Mouse (Mus musculus) embryonic facial prominence, embryonic 14.5 days (tissue): ENCODE measurements around the gene Hyal6. TPM values are rescaled to one million over a fixed set of nuclear protein-coding genes. Genes with fewer than 3 reads are reported as not detected.

ENCODE experiments used
- ATAC-seq: fragments of 200-750 bp; cut with Nextera tagmentation; 2 replicates; pipeline ENCODE4 v1.8.0; 2017; ENCODE audit warnings: low read depth, moderate number of reproducible peaks, moderate TSS enrichment
- DNase-seq: peaks from one replicate; pipeline ENCODE4 v3.0.0-alpha.2; 2015; ENCODE audit warnings: low spot score
- H3K27ac ChIP-seq: fragments of 300-500 bp; sonication (generic); replicated peaks from 2 replicates; pipeline ENCODE4 v1.5.1; 2014; ENCODE audit warnings: low read depth, mild to moderate bottlenecking, low read length, moderate library complexity
- H3K27me3 ChIP-seq: fragments of 300-500 bp; sonication (generic); replicated peaks from 2 replicates; pipeline ENCODE4 v1.6.1; 2014; ENCODE audit warnings: low read length; ENCODE audit not compliant: control insufficient read depth, insufficient read depth
- H3K36me3 ChIP-seq: fragments of 300-500 bp; sonication (generic); 2 replicates; pipeline ENCODE4 v1.6.1; 2014; ENCODE audit warnings: low read length, mixed read lengths; ENCODE audit not compliant: control insufficient read depth, insufficient read depth
- H3K4me1 ChIP-seq: fragments of 300-500 bp; sonication (generic); 2 replicates; pipeline ENCODE4 v1.6.1; 2014; ENCODE audit warnings: antibody characterized with exemption, low read length; ENCODE audit not compliant: control insufficient read depth, insufficient read depth
- H3K4me2 ChIP-seq: fragments of 300-500 bp; sonication (generic); 2 replicates; pipeline ENCODE4 v1.6.1; 2014; ENCODE audit warnings: low read depth, mild to moderate bottlenecking, low read length, moderate library complexity, mixed read lengths
- H3K4me3 ChIP-seq: fragments of 300-500 bp; sonication (generic); 2 replicates; pipeline ENCODE4 v1.5.1; 2014; ENCODE audit warnings: low read depth, mild to moderate bottlenecking, low read length
- H3K9ac ChIP-seq: fragments of 300-500 bp; sonication (generic); 2 replicates; pipeline ENCODE4 v1.6.1; 2014; ENCODE audit warnings: low read depth, mild to moderate bottlenecking, low read length, moderate library complexity, mixed read lengths
- H3K9me3 ChIP-seq: fragments of 300-500 bp; sonication (generic); 2 replicates; pipeline ENCODE4 v1.6.1; 2016; ENCODE audit warnings: low read length; ENCODE audit not compliant: control insufficient read depth
- WGBS: fragments of 180-500 bp; shearing (Covaris S2); extraction: QIAGEN DNeasy Blood & Tissue Kit; methylation state at CpG from one replicate; pipeline ENCODE4 v1.1.7; 2014; 5-methylcytosine and 5-hydroxymethylcytosine counted together
- polyA plus RNA-seq: library from polyadenylated mRNA; unstranded; fragments of >200 nt; fragmentation: Nextera tagmentation; extraction: Ambion mirVana; gene quantifications from 2 replicates; pipeline ENCODE4 v1.2.1, GENCODE M21; 2014

The Hyal6 gene
- not detected in 2 replicates for polyA plus RNA-seq

- no peak within 1 kb of the TSS for H3K4me2 ChIP-seq
- ATAC-seq (no peak), DNase-seq (no peak)
- no peak within 1 kb of the TSS for H3K4me3 ChIP-seq
- H3K36me3 ChIP-seq: no peaks in the 10 kb centered on the region
- WGBS: 86% methylated on average over 3 of the region's 3 CpGs
- H3K4me1 ChIP-seq: no peaks in the 10 kb centered on the region
- no peak within 1 kb of the TSS for H3K27ac ChIP-seq
- no peak within 1 kb of the TSS for H3K9ac ChIP-seq
- no peaks in the 10 kb centered on the region for H3K9me3 ChIP-seq
- no peaks in the 10 kb centered on the region for H3K27me3 ChIP-seq
Measured at GRCm38 (mm10) chr6:24732945-24733344, at the start of gene Hyal6. TSS of gene Hyal6 (plus strand) at chr6:24733245.

- DNase-seq (no peak), ATAC-seq (no peak)
- no peaks in the 10 kb centered on the region for H3K27me3 ChIP-seq
- H3K36me3 ChIP-seq: no peaks in the 10 kb centered on the region
- H3K4me1 ChIP-seq: no peaks in the 10 kb centered on the region
- H3K9me3 ChIP-seq: no peaks in the 10 kb centered on the region
- H3K4me3 ChIP-seq: no peak overlapping the region
- no peak overlapping the region for H3K9ac ChIP-seq
- WGBS: 56% methylated on average over 1 of the region's 1 CpGs
- H3K4me2 ChIP-seq: no peak overlapping the region
- no peak overlapping the region for H3K27ac ChIP-seq
Measured at GRCm38 (mm10) chr6:24687871-24688270, 45.2 kb upstream of the Hyal6 start.

GRCm38 (mm10) chr6:24694455-24695410 lies 38.3 kb upstream of the Hyal6 start:
- DNase-seq (no peak), ATAC-seq (no peak)
- Histone ChIP-seq H3K27ac (no peak overlapping the region), H3K4me3 (no peak overlapping the region), H3K9ac (no peak overlapping the region), H3K36me3 (no peaks in the 10 kb centered on the region), H3K4me2 (no peak overlapping the region), H3K9me3 (no peaks in the 10 kb centered on the region), H3K4me1 (no peaks in the 10 kb centered on the region), H3K27me3 (no peaks in the 10 kb centered on the region)
- 77% methylated on average over 11 of the region's 11 CpGs for WGBS

GRCm38 (mm10) chr6:24696117-24696516 lies 36.9 kb upstream of the Hyal6 start:
- H3K27me3 ChIP-seq: no peaks in the 10 kb centered on the region
- DNase-seq (no peak), ATAC-seq (no peak)
- no peak overlapping the region for H3K9ac ChIP-seq
- H3K9me3 ChIP-seq: no peaks in the 10 kb centered on the region
- no peaks in the 10 kb centered on the region for H3K4me1 ChIP-seq
- no peaks in the 10 kb centered on the region for H3K36me3 ChIP-seq
- WGBS: 75% methylated on average over 4 of the region's 4 CpGs
- H3K4me3 ChIP-seq: no peak overlapping the region
- H3K27ac ChIP-seq: no peak overlapping the region
- no peak overlapping the region for H3K4me2 ChIP-seq

GRCm38 (mm10) chr6:24697216-24697615 lies 35.8 kb upstream of the Hyal6 start:
- Histone ChIP-seq H3K9me3 (no peaks in the 10 kb centered on the region), H3K4me1 (no peaks in the 10 kb centered on the region), H3K9ac (no peak overlapping the region), H3K27ac (no peak overlapping the region), H3K36me3 (no peaks in the 10 kb centered on the region), H3K27me3 (no peaks in the 10 kb centered on the region), H3K4me3 (no peak overlapping the region), H3K4me2 (no peak overlapping the region)
- WGBS: 91% methylated on average over 5 of the region's 5 CpGs
- ATAC-seq (no peak), DNase-seq (no peak)

- no peaks in the 10 kb centered on the region for H3K9me3 ChIP-seq
- no peaks in the 10 kb centered on the region for H3K27me3 ChIP-seq
- no peak overlapping the region for H3K27ac ChIP-seq
- no peak overlapping the region for H3K4me3 ChIP-seq
- no peak overlapping the region for H3K9ac ChIP-seq
- H3K36me3 ChIP-seq: no peaks in the 10 kb centered on the region
- no peak for ATAC-seq
- 82% methylated on average over 5 of the region's 5 CpGs for WGBS
- H3K4me2 ChIP-seq: no peak overlapping the region
- H3K4me1 ChIP-seq: no peaks in the 10 kb centered on the region
- no peak for DNase-seq
Measured at GRCm38 (mm10) chr6:24707090-24707489, 26.0 kb upstream of the Hyal6 start.

GRCm38 (mm10) chr6:24707499-24707898 lies 25.5 kb upstream of the Hyal6 start:
- Histone ChIP-seq H3K9ac (no peak overlapping the region), H3K9me3 (no peaks in the 10 kb centered on the region), H3K4me1 (no peaks in the 10 kb centered on the region), H3K4me2 (no peak overlapping the region), H3K27ac (no peak overlapping the region), H3K27me3 (no peaks in the 10 kb centered on the region), H3K36me3 (no peaks in the 10 kb centered on the region), H3K4me3 (no peak overlapping the region)
- DNase-seq (no peak), ATAC-seq (no peak)
- 68% methylated on average over 2 of the region's 2 CpGs for WGBS

GRCm38 (mm10) chr6:24721317-24722099 lies 11.5 kb upstream of the Hyal6 start:
- Histone ChIP-seq H3K27me3 (no peaks in the 10 kb centered on the region), H3K27ac (no peak overlapping the region), H3K4me2 (peak overlapping the region; percentile 2; the same call in 1 of the 2 replicates), H3K9me3 (no peaks in the 10 kb centered on the region), H3K36me3 (no peaks in the 10 kb centered on the region), H3K9ac (no peak overlapping the region), H3K4me3 (no peak overlapping the region), H3K4me1 (no peaks in the 10 kb centered on the region)
- WGBS: 29% methylated on average over 13 of the region's 13 CpGs
- DNase-seq: peak; percentile 61
- no peak for ATAC-seq
